In genomic region chr2:168955850-168956346, GRCm38 (mm10) we compare ENCODE assay signal across 8 mouse cellular contexts. TPM values are rescaled to one million over a fixed set of nuclear protein-coding genes. Genes with fewer than 3 reads are reported as not detected.
A peak's percentile ranks its signal among the peaks of the same experiment; 100 is the strongest.
DNase-seq lines count a peak whose midpoint lies in the region; ATAC-seq and TF ChIP-seq lines count a peak whose summit lies in the region.

No protein-coding gene starts in this region.

- DNase-seq in cerebellum, adult 2 months, result no peak
- no peak for DNase-seq in cerebellum, postnatal 10 days
- peak; percentile 26 for DNase-seq in thymus, postnatal 14 days
- no peak for DNase-seq in thymus, postnatal 4 days
- DNase-seq in hindbrain, embryonic 14.5 days (ENCODE audit: low spot score), result no peak
- peak; percentile 25 for DNase-seq in lung, postnatal 36 days
- DNase-seq in right cerebral cortex, postnatal 4 days, result no peak
- DNase-seq in left cerebral cortex, adult 9 months (ENCODE audit: low spot score in 2 of 2), result no peak

- 0 out of 2 replicates have a peak, but pooled peaks have one; percentile 5 for ATAC-seq in hindbrain, embryonic 14.5 days (ENCODE audit: low FRiP score)

- H3K27me3 ChIP-seq in cerebellum, adult 2 months (ENCODE audit: control insufficient read depth, insufficient read depth, low read length), result no peaks in the 10 kb centered on the region
- H3K27me3 ChIP-seq in hindbrain, embryonic 14.5 days (ENCODE audit: control insufficient read depth, insufficient read depth, low read length), result no peaks in the 10 kb centered on the region

- 62% methylated on average over 10 of the region's 10 CpGs for WGBS in cerebellum, adult 2 months
- WGBS in hindbrain, embryonic 14.5 days, result 60% methylated on average over 10 of the region's 10 CpGs

- TF ChIP-seq CTCF in cerebellum, adult 2 months (IDR thresholded peaks at IDR 0.05; ENCODE audit: borderline replicate concordance, insufficient read depth, low read depth, low read length), result no peak

- no peak overlapping the region for H3K27ac ChIP-seq in cerebellum, adult 2 months (ENCODE audit: insufficient read depth, low read length)
- H3K27ac ChIP-seq in hindbrain, embryonic 14.5 days, result peak overlapping the region; percentile 84; the same call in 1 of the 2 replicates

- H3K4me3 ChIP-seq in cerebellum, adult 2 months (replicated peaks; ENCODE audit: insufficient read depth, low read depth, low read length), result peak overlapping the region; percentile 78
- peak overlapping the region; percentile 92 for H3K4me3 ChIP-seq in hindbrain, embryonic 14.5 days (replicated peaks; ENCODE audit: low read length)

- H3K4me1 ChIP-seq in cerebellum, adult 2 months (ENCODE audit: control insufficient read depth, insufficient read depth, low read length), result 0 out of 2 replicates have a peak, but pooled peaks cover 4% of the 10 kb centered on the region
- peaks cover 18% of the 10 kb centered on the region for H3K4me1 ChIP-seq in hindbrain, embryonic 14.5 days (replicated peaks; ENCODE audit: control insufficient read depth, insufficient read depth, low read length)

- peak overlapping the region; percentile 78 for H3K4me2 ChIP-seq in hindbrain, embryonic 14.5 days (replicated peaks)

- no peaks in the 10 kb centered on the region for H3K9me3 ChIP-seq in hindbrain, embryonic 14.5 days (ENCODE audit: control insufficient read depth, low read length)

- H3K9ac ChIP-seq in hindbrain, embryonic 14.5 days, result peak overlapping the region; percentile 88

- no peak for TF ChIP-seq POLR2A in cerebellum, adult 2 months (IDR thresholded peaks at IDR 0.05; ENCODE audit: borderline replicate concordance, insufficient read depth, low read length)

- H3K36me3 ChIP-seq in hindbrain, embryonic 14.5 days (replicated peaks; ENCODE audit: control insufficient read depth, insufficient read depth), result peaks cover 4% of the 10 kb centered on the region; the same call in 1 of the 2 replicates

RNA-seq across cellular contexts. Expression of gene Zfp64, which starts 0.5 kb away (rescaled TPM):
- 18.6 and 19.8 TPM in 2 replicates for polyA plus RNA-seq in cerebellum, adult 2 months (2012; rRNA removed)
- 27.3 and 29.7 TPM in 2 replicates for polyA plus RNA-seq in hindbrain, embryonic 14.5 days (2014; fragmentation: Nextera tagmentation; extraction: Ambion mirVana)

Comparison
In these comparisons a context has a peak if more than half of its experiments do, and no peak if none do; other contexts are left out.
1. DNase-seq: peak in thymus, postnatal 14 days (single experiment) and lung, postnatal 36 days (single experiment); none in cerebellum, adult 2 months (0 of 2), cerebellum, postnatal 10 days (0 of 2), thymus, postnatal 4 days (single experiment), hindbrain, embryonic 14.5 days (single experiment), right cerebral cortex, postnatal 4 days (single experiment) and left cerebral cortex, adult 9 months (0 of 2).